Mouse (Mus musculus) lung, postnatal 0 days (tissue): ENCODE data around the gene Pard6a.
A peak's percentile ranks its signal among the peaks of the same experiment; 100 is the strongest.

ENCODE experiments used
- CTCF ChIP-seq: IDR thresholded peaks from 2 replicates; pipeline ENCODE4 v1.5.1; 2016; ENCODE audit warnings: antibody characterized with exemption, mild to moderate bottlenecking
- EP300 ChIP-seq: IDR thresholded peaks from 2 replicates; pipeline ENCODE4 v1.6.1; 2016; ENCODE audit warnings: antibody characterized with exemption, mild to moderate bottlenecking, control low read depth

- TF ChIP-seq CTCF (peak; percentile 73), EP300 (no peak)
Measured at GRCm38 (mm10) chr8:105661167-105661566, 39.8 kb upstream of the Pard6a start.
